Mouse (Mus musculus): ENCODE data around the gene Olfr923. TPM values are rescaled to one million over a fixed set of nuclear protein-coding genes. Genes with fewer than 3 reads are reported as not detected.
"Not testable (repeated sequence)": the region's sequence is repeated elsewhere in the genome, so short reads cannot be mapped to it uniquely, and the experiment has no call there.

The Olfr923 gene
- total RNA-seq, 1 experiment, result not detected

DNA sequence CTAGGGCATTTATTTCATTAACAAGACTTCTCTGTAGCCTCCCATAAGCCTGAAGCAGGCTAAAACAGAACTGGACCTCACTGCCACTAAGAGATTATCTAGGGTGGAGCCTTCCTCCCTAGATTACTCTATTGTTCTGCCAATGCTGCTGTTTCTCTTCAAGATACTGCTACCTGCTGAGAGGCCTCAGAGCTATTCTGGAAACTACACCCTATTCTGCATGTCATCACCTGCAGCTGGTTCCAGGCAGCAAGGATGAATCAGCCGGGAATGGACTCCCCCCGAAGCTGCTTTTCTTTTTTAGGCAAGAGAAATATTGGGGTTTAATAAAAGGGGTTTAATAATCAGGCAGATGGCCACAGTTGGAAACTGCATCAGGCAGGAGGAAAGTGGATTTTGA is 6.7 kb downstream of the Olfr923 start:
- Histone ChIP-seq H3K36me3 (ENCODE audit: control insufficient read depth, insufficient read depth, low read length, poor library complexity, severe bottlenecking) (no peaks in the 10 kb centered on the region), H3K27ac (ENCODE audit: insufficient read depth, low read depth, low read length, poor library complexity, severe bottlenecking) (0 out of 2 replicates have a peak overlapping the region, but pooled peaks have one; percentile 50), H3K4me3 (ENCODE audit: insufficient read depth in 1 of 2, low read depth in 1 of 2, low read length in 2 of 2, poor library complexity in 1 of 2, severe bottlenecking in 1 of 2) (no peak overlapping the region), H3K4me1 (ENCODE audit: control insufficient read depth in 2 of 2, insufficient read depth in 2 of 2, low read length in 2 of 2, poor library complexity in 1 of 2) (peaks cover 3 to 4% of the 10 kb centered on the region in 2 experiments; a peak in 2 of 4 replicates), H3K9me3 (ENCODE audit: control insufficient read depth, insufficient read depth, low read depth, low read length) (no peaks in the 10 kb centered on the region), H3K9ac (ENCODE audit: insufficient read depth, low read depth, low read length, poor library complexity, severe bottlenecking) (no peak overlapping the region)
- in situ Hi-C loops (cut with MboI; ENCODE audit: low sequenced_read_pairs in 2 of 2, unreplicated experiment in 2 of 2), result no loop called here
- TF ChIP-seq CHD2 (IDR thresholded peaks at IDR 0.05; ENCODE audit: low read depth, low read length) (no peak), MAFK (IDR thresholded peaks at IDR 0.05; ENCODE audit: insufficient read depth, low read depth, low read length) (no peak), ZNF384 (IDR thresholded peaks at IDR 0.05; ENCODE audit: low read depth, low read length) (no peak), HCFC1 (IDR thresholded peaks at IDR 0.05; ENCODE audit: borderline replicate concordance, insufficient read depth, low read length) (no peak), ZC3H11A (IDR thresholded peaks at IDR 0.05; ENCODE audit: borderline replicate concordance, low read depth, low read length) (no peak)
- DNase-seq (ENCODE audit: low read depth, low spot score), result no peak

DNA sequence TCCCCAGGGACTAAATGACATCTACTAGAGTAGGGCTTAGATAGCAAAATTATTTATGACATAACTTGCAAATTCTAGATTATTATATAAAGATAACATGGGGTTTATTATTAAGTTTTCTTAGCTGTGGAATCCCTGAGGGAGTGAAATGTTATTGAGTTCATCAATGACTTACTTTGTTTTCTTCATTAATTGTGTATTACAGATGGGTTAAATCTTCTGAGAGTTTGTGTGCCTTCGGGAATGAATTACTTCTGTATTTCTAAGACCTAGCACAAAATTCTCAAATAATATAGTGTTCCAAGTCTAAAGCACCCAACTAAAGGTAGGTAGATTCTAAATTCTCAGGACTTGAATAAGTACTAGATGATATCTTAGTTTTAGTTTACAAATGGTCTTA is 17.8 kb downstream of the Olfr923 start, which contains the start of gene Olfr924:
Gene Olfr924, plus strand, starts transcription at position 301 of the 400 bp plus-strand sequence.
- Histone ChIP-seq H3K4me1 (ENCODE audit: control insufficient read depth in 2 of 2, insufficient read depth in 2 of 2, low read length in 2 of 2, poor library complexity in 1 of 2) (no peaks in the 10 kb centered on the region), H3K9ac (ENCODE audit: insufficient read depth, low read depth, low read length, poor library complexity, severe bottlenecking) (no peak within 1 kb of the TSS), H3K4me3 (ENCODE audit: insufficient read depth in 1 of 2, low read depth in 1 of 2, low read length in 2 of 2, poor library complexity in 1 of 2, severe bottlenecking in 1 of 2) (no peak within 1 kb of the TSS), H3K36me3 (ENCODE audit: control insufficient read depth, insufficient read depth, low read length, poor library complexity, severe bottlenecking) (no peaks in the 10 kb centered on the region), H3K27ac (ENCODE audit: insufficient read depth, low read depth, low read length, poor library complexity, severe bottlenecking) (no peak within 1 kb of the TSS), H3K9me3 (ENCODE audit: control insufficient read depth, insufficient read depth, low read depth, low read length) (no peaks in the 10 kb centered on the region)
- in situ Hi-C loops (cut with MboI; ENCODE audit: low sequenced_read_pairs in 2 of 2, unreplicated experiment in 2 of 2), result no loop called here
- TF ChIP-seq ZNF384 (IDR thresholded peaks at IDR 0.05; ENCODE audit: low read depth, low read length), result no peak
- TF ChIP-seq CHD2 (IDR thresholded peaks at IDR 0.05; ENCODE audit: low read depth, low read length), result no peak
- no peak for TF ChIP-seq MAFK (IDR thresholded peaks at IDR 0.05; ENCODE audit: insufficient read depth, low read depth, low read length)
- no peak for TF ChIP-seq ZC3H11A (IDR thresholded peaks at IDR 0.05; ENCODE audit: borderline replicate concordance, low read depth, low read length)
- no peak for TF ChIP-seq HCFC1 (IDR thresholded peaks at IDR 0.05; ENCODE audit: borderline replicate concordance, insufficient read depth, low read length)
- no peak for DNase-seq (ENCODE audit: low read depth, low spot score)

DNA sequence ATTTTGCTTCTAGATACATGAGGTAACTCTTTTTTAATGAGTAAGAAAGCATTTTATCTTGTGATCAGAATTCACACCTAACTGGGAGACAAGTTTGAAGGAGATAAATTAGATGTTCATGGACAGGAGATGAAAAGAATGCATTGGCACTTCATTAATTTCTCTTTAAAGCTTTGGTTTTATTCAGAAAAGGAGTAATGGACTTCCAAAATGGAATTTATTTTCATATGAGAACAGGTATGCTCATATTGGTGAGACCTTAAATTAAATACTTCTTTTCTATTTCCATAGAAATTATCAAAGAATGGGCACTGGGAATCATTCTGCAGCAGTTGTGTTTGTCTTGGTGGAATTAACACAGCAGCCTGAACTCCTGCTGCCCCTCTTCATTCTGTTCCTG is 28.4 kb downstream of the Olfr923 start, which contains the start of gene Olfr26:
Gene Olfr26, plus strand, starts transcription at position 301 of the 400 bp plus-strand sequence.
- in situ Hi-C loops (cut with MboI; ENCODE audit: low sequenced_read_pairs in 2 of 2, unreplicated experiment in 2 of 2), result no loop called here
- no peaks in the 10 kb centered on the region for H3K36me3 ChIP-seq (ENCODE audit: control insufficient read depth, insufficient read depth, low read length, poor library complexity, severe bottlenecking)
- H3K9me3 ChIP-seq (ENCODE audit: control insufficient read depth, insufficient read depth, low read depth, low read length), result no peaks in the 10 kb centered on the region
- no peaks in the 10 kb centered on the region for H3K4me1 ChIP-seq (ENCODE audit: control insufficient read depth in 2 of 2, insufficient read depth in 2 of 2, low read length in 2 of 2, poor library complexity in 1 of 2)
- H3K9ac ChIP-seq (ENCODE audit: insufficient read depth, low read depth, low read length, poor library complexity, severe bottlenecking), result no peak within 1 kb of the TSS
- H3K27ac ChIP-seq (ENCODE audit: insufficient read depth, low read depth, low read length, poor library complexity, severe bottlenecking), result no peak within 1 kb of the TSS
- no peak within 1 kb of the TSS for H3K4me3 ChIP-seq (ENCODE audit: insufficient read depth in 1 of 2, low read depth in 1 of 2, low read length in 2 of 2, poor library complexity in 1 of 2, severe bottlenecking in 1 of 2)
- TF ChIP-seq CHD2 (IDR thresholded peaks at IDR 0.05; ENCODE audit: low read depth, low read length), result no peak
- no peak for TF ChIP-seq ZC3H11A (IDR thresholded peaks at IDR 0.05; ENCODE audit: borderline replicate concordance, low read depth, low read length)
- no peak for TF ChIP-seq ZNF384 (IDR thresholded peaks at IDR 0.05; ENCODE audit: low read depth, low read length)
- no peak for TF ChIP-seq HCFC1 (IDR thresholded peaks at IDR 0.05; ENCODE audit: borderline replicate concordance, insufficient read depth, low read length)
- TF ChIP-seq MAFK (IDR thresholded peaks at IDR 0.05; ENCODE audit: insufficient read depth, low read depth, low read length), result no peak
- no peak for DNase-seq (ENCODE audit: low read depth, low spot score)

DNA sequence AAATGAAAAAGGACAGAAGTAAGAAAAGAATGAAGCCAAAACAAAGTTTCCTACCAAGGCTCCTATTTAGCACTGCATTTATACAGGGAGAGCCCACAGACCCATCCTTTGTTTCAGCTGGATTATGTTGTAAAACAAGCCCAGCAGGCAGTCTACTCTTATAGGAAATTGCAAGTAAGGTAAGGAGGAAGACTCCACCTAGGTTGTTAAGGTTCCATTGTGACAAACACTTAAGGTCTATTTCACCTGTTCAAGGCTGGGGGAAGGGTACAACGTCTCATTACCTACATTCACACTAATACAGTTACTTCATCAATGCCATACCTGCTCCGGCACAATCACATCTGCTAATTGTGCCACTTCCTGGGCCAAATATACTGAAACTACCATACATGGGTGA is 48.5 kb downstream of the Olfr923 start:
- H3K9me3 ChIP-seq (ENCODE audit: control insufficient read depth, insufficient read depth, low read depth, low read length); in situ Hi-C loops (cut with MboI; ENCODE audit: low sequenced_read_pairs in 2 of 2, unreplicated experiment in 2 of 2); H3K4me1 ChIP-seq (ENCODE audit: control insufficient read depth in 2 of 2, insufficient read depth in 2 of 2, low read length in 2 of 2, poor library complexity in 1 of 2); H3K9ac ChIP-seq (ENCODE audit: insufficient read depth, low read depth, low read length, poor library complexity, severe bottlenecking); H3K4me3 ChIP-seq (ENCODE audit: insufficient read depth in 1 of 2, low read depth in 1 of 2, low read length in 2 of 2, poor library complexity in 1 of 2, severe bottlenecking in 1 of 2); H3K36me3 ChIP-seq (ENCODE audit: control insufficient read depth, insufficient read depth, low read length, poor library complexity, severe bottlenecking); H3K27ac ChIP-seq (ENCODE audit: insufficient read depth, low read depth, low read length, poor library complexity, severe bottlenecking): not testable (repeated sequence)
- DNase-seq (ENCODE audit: low read depth, low spot score), result peak; percentile 40
- TF ChIP-seq CHD2 (IDR thresholded peaks at IDR 0.05; ENCODE audit: low read depth, low read length), result peak; percentile 51; the same call in 1 of the 2 replicates

DNA sequence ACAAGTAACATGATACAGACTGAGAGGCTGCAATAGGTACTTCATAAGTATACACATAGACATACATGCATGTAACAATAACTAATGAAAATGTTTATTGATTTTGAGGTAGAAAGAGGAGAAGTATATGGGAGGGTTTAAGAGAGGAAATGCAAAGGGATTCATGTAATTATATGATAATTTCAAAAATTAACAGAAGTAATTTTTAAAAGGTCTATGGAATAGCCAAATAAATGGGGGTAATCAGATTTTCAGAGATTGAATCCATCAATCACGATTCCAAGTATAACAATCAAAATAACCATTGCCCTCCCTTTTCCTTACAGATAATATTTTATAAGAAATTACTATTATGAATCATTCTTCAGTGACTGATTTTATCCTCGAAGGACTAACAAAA is 50.5 kb downstream of the Olfr923 start, which contains the start of gene Olfr926:
Gene Olfr926, plus strand, starts transcription at position 301 of the 400 bp plus-strand sequence.
- Histone ChIP-seq H3K9ac (ENCODE audit: insufficient read depth, low read depth, low read length, poor library complexity, severe bottlenecking) (no peak within 1 kb of the TSS), H3K27ac (ENCODE audit: insufficient read depth, low read depth, low read length, poor library complexity, severe bottlenecking) (no peak within 1 kb of the TSS), H3K4me1 (ENCODE audit: control insufficient read depth in 2 of 2, insufficient read depth in 2 of 2, low read length in 2 of 2, poor library complexity in 1 of 2) (peaks cover 2% of the 10 kb centered on the region in 2 experiments; a peak in 2 of 4 replicates), H3K9me3 (ENCODE audit: control insufficient read depth, insufficient read depth, low read depth, low read length) (no peaks in the 10 kb centered on the region), H3K4me3 (ENCODE audit: insufficient read depth in 1 of 2, low read depth in 1 of 2, low read length in 2 of 2, poor library complexity in 1 of 2, severe bottlenecking in 1 of 2) (no peak within 1 kb of the TSS), H3K36me3 (ENCODE audit: control insufficient read depth, insufficient read depth, low read length, poor library complexity, severe bottlenecking) (no peaks in the 10 kb centered on the region; the same call in 1 of the 2 replicates)
- in situ Hi-C loops (cut with MboI; ENCODE audit: low sequenced_read_pairs in 2 of 2, unreplicated experiment in 2 of 2), result no loop called here
- TF ChIP-seq CHD2 (IDR thresholded peaks at IDR 0.05; ENCODE audit: low read depth, low read length), result no peak
- TF ChIP-seq ZNF384 (IDR thresholded peaks at IDR 0.05; ENCODE audit: low read depth, low read length), result no peak
- no peak for TF ChIP-seq MAFK (IDR thresholded peaks at IDR 0.05; ENCODE audit: insufficient read depth, low read depth, low read length)
- TF ChIP-seq HCFC1 (IDR thresholded peaks at IDR 0.05; ENCODE audit: borderline replicate concordance, insufficient read depth, low read length), result no peak
- TF ChIP-seq ZC3H11A (IDR thresholded peaks at IDR 0.05; ENCODE audit: borderline replicate concordance, low read depth, low read length), result no peak
- no peak for DNase-seq (ENCODE audit: low read depth, low spot score)

Other genes starting within 250 kb of the Olfr923 start
- gene Olfr912, start 246.4 kb upstream of the Olfr923 start, total RNA-seq (2012; rRNA removed), result not detected in 2 replicates
- not detected in 2 replicates for gene Olfr913, start 233.8 kb upstream of the Olfr923 start, total RNA-seq (2012; rRNA removed)
- not detected in 2 replicates for gene Olfr914, start 221.4 kb upstream of the Olfr923 start, total RNA-seq (2012; rRNA removed)
- not detected in 2 replicates for gene Olfr916, start 166.7 kb upstream of the Olfr923 start, total RNA-seq (2012; rRNA removed)
- gene Olfr917, start 160.7 kb upstream of the Olfr923 start, total RNA-seq (2012; rRNA removed), result not detected in 2 replicates
- not detected in 2 replicates for gene Olfr918, start 151.9 kb upstream of the Olfr923 start, total RNA-seq (2012; rRNA removed)
- gene Olfr919, start 122.9 kb upstream of the Olfr923 start, total RNA-seq (2012; rRNA removed), result not detected in 2 replicates
- 10.4 and 11.9 TPM in 2 replicates for gene Vwa5a, start 108.3 kb upstream of the Olfr923 start, total RNA-seq (2012; rRNA removed)
- 0.09 and 0.11 TPM in 2 replicates for gene Olfr920, start 74.2 kb upstream of the Olfr923 start, total RNA-seq (2012; rRNA removed)
- not detected in 2 replicates for gene Olfr921, start 53.5 kb upstream of the Olfr923 start, total RNA-seq (2012; rRNA removed)
- not detected in 2 replicates for gene Olfr922, start 11.9 kb upstream of the Olfr923 start, total RNA-seq (2012; rRNA removed)
- 0.37 TPM in 1 of 2 replicates, not detected in the other for gene Olfr924, start 17.9 kb downstream of the Olfr923 start, total RNA-seq (2012; rRNA removed)
- gene Olfr26, start 28.5 kb downstream of the Olfr923 start, total RNA-seq (2012; rRNA removed), result not detected in 2 replicates
- gene Olfr926, start 50.6 kb downstream of the Olfr923 start, total RNA-seq (2012; rRNA removed), result not detected in 2 replicates
- not detected in 2 replicates for gene Olfr930, start 103.3 kb downstream of the Olfr923 start, total RNA-seq (2012; rRNA removed)
- gene Olfr933, start 145.8 kb downstream of the Olfr923 start, total RNA-seq (2012; rRNA removed), result not detected in 2 replicates
- gene Olfr934, start 161.8 kb downstream of the Olfr923 start, total RNA-seq (2012; rRNA removed), result not detected in 2 replicates
- not detected in 2 replicates for gene Olfr935, start 173.1 kb downstream of the Olfr923 start, total RNA-seq (2012; rRNA removed)
- not detected in 2 replicates for gene Olfr146, start 196.8 kb downstream of the Olfr923 start, total RNA-seq (2012; rRNA removed)
- gene Olfr937, start 238.4 kb downstream of the Olfr923 start, total RNA-seq (2012; rRNA removed), result not detected in 2 replicates